Mouse (Mus musculus) stomach, embryonic 14.5 days (tissue): Measurements from ENCODE around the gene Fnbp1. TPM values are rescaled to one million over a fixed set of nuclear protein-coding genes. Genes with fewer than 3 reads are reported as not detected.

Source experiments
- ATAC-seq: fragments of 200-750 bp; cut with Nextera tagmentation; 2 replicates; pipeline ENCODE4 v1.8.0; 2017; ENCODE audit warnings: low read depth, moderate TSS enrichment; ENCODE audit not compliant: insufficient number of reproducible peaks, insufficient read depth, low FRiP score
- H3K27ac ChIP-seq: fragments of 300-500 bp; sonication (generic); 2 replicates; pipeline ENCODE4 v1.5.1; 2014; ENCODE audit warnings: mild to moderate bottlenecking, low read length, moderate library complexity, mixed read lengths
- H3K27me3 ChIP-seq: fragments of 300-500 bp; sonication (generic); 2 replicates; pipeline ENCODE4 v1.6.1; 2014; ENCODE audit warnings: low read length, control low read depth, mixed read lengths; ENCODE audit not compliant: control insufficient read depth, insufficient read depth
- H3K36me3 ChIP-seq: fragments of 300-500 bp; sonication (generic); 2 replicates; pipeline ENCODE4 v1.6.1; 2014; ENCODE audit warnings: mild to moderate bottlenecking, control low read depth, low read length, moderate library complexity, mixed read lengths; ENCODE audit not compliant: control insufficient read depth, insufficient read depth
- H3K4me1 ChIP-seq: fragments of 300-500 bp; sonication (generic); 2 replicates; pipeline ENCODE4 v1.6.1; 2014; ENCODE audit warnings: low read length, control low read depth, mixed read lengths; ENCODE audit not compliant: control insufficient read depth, insufficient read depth
- H3K4me2 ChIP-seq: fragments of 300-500 bp; sonication (generic); replicated peaks from 2 replicates; pipeline ENCODE4 v1.6.1; 2014; ENCODE audit warnings: low read depth, low read length, control low read depth
- H3K4me3 ChIP-seq: fragments of 300-500 bp; sonication (generic); 2 replicates; pipeline ENCODE4 v1.5.1; 2014; ENCODE audit warnings: low read depth, low read length, control low read depth
- H3K9ac ChIP-seq: fragments of 300-500 bp; sonication (generic); replicated peaks from 2 replicates; pipeline ENCODE4 v1.6.1; 2014; ENCODE audit warnings: low read depth, mild to moderate bottlenecking, control low read depth, low read length, moderate library complexity, mixed read lengths
- H3K9me3 ChIP-seq: fragments of 300-500 bp; sonication (generic); 2 replicates; pipeline ENCODE4 v1.6.1; 2016; ENCODE audit warnings: low read depth, low read length, control low read depth; ENCODE audit not compliant: control insufficient read depth
- WGBS: fragments of 180-500 bp; shearing (Covaris S2); extraction: QIAGEN DNeasy Blood & Tissue Kit; methylation state at CpG from one replicate; pipeline ENCODE4 v1.1.7; 2014; 5-methylcytosine and 5-hydroxymethylcytosine counted together
- polyA plus RNA-seq: library from polyadenylated mRNA; unstranded; fragments of >200 nt; fragmentation: Nextera tagmentation; extraction: Ambion mirVana; gene quantifications from 2 replicates; pipeline ENCODE4 v1.2.1, GENCODE M21; 2014

The Fnbp1 gene
- polyA plus RNA-seq, 1 experiment from 2014 or later, result 39.2 TPM

DNA sequence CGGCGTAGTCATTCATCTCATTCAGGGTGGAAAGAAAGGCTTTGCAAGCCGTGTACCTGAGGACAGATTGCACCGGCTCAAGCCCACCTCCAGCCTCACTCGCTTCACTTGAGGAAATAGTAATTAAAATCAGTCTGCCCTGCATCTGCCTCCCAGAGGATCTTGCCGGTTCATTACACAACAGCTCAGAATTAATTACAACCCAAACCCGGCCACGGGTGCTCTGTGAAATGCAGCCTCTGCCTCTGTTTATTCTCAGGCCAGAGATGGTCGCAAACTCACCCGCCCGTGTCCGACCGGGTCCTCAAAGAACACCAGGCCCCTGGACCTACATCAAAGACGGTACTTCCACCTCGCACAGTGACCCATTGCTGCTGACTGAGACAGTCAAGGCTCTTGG lies 45.7 kb downstream of the Fnbp1 start:
- Histone ChIP-seq H3K27me3 (no peaks in the 10 kb centered on the region), H3K36me3 (no peaks in the 10 kb centered on the region; the same call in 1 of the 2 replicates), H3K4me3 (no peak overlapping the region), H3K27ac (no peak overlapping the region), H3K9ac (no peak overlapping the region), H3K9me3 (peaks cover 4% of the 10 kb centered on the region; the same call in 1 of the 2 replicates), H3K4me1 (0 out of 2 replicates have a peak, but pooled peaks cover 3% of the 10 kb centered on the region), H3K4me2 (no peak overlapping the region)
- no peak for ATAC-seq
- WGBS, result 85% methylated on average over 15 of the region's 15 CpGs

DNA sequence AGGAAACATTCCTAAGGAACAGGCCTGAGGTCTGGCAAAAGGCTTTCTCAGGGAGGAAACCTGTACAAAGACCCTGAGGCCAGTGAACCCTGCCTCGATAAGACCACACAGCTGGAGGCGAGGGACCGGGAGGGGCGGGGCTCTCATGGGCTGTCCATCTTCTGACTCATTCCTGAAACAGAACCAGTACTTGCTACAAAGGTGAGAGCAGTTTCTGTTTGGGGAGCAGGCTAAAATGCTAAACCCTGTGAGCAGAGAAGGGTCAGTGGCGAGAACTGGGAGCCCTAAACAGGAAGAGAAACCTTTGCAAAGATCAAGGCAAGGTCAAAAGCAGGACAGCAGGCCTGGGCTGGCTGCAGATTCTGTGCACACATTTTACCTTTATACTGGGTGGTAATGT lies 47.2 kb downstream of the Fnbp1 start:
- H3K4me1 ChIP-seq, result no peaks in the 10 kb centered on the region
- 38% methylated on average over 5 of the region's 5 CpGs for WGBS
- H3K27ac ChIP-seq, result no peak overlapping the region
- no peaks in the 10 kb centered on the region for H3K27me3 ChIP-seq
- H3K4me2 ChIP-seq, result no peak overlapping the region
- H3K9ac ChIP-seq, result no peak overlapping the region
- no peaks in the 10 kb centered on the region; the same call in 1 of the 2 replicates for H3K36me3 ChIP-seq
- no peak overlapping the region for H3K4me3 ChIP-seq
- ATAC-seq, result no peak
- no peaks in the 10 kb centered on the region for H3K9me3 ChIP-seq

GRCm38 (mm10) chr2:31092939-31093338 lies 48.9 kb downstream of the Fnbp1 start:
- no peak overlapping the region for H3K4me2 ChIP-seq
- H3K4me3 ChIP-seq, result no peak overlapping the region
- ATAC-seq, result no peak
- 73% methylated on average over 3 of the region's 3 CpGs for WGBS
- no peaks in the 10 kb centered on the region for H3K27me3 ChIP-seq
- peaks cover 12% of the 10 kb centered on the region for H3K4me1 ChIP-seq
- H3K9ac ChIP-seq, result no peak overlapping the region
- H3K9me3 ChIP-seq, result no peaks in the 10 kb centered on the region
- no peak overlapping the region for H3K27ac ChIP-seq
- H3K36me3 ChIP-seq, result no peaks in the 10 kb centered on the region; the same call in 1 of the 2 replicates

DNA sequence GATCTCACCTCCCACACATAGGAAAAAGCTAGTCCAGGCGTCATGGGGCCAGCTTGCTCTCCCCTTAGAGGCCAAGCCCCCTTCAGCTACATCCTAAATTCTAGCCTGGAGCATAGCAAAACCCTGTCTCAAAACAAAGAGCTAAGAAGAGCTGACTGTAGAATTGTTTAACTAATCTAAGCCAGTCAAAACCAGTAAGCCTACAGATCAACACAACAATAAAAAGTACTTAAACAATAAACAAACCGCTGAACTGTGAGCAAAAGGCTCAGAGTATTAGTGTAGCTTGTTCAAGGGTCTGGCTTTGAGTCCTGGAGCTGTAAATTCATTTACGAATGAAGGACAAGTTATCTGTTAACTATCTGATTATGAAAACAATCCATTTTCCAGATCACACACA lies 50.6 kb downstream of the Fnbp1 start:
- Histone ChIP-seq H3K4me1 (peaks cover 17% of the 10 kb centered on the region), H3K36me3 (no peaks in the 10 kb centered on the region; the same call in 1 of the 2 replicates), H3K4me2 (no peak overlapping the region), H3K9ac (no peak overlapping the region), H3K9me3 (no peaks in the 10 kb centered on the region), H3K27ac (no peak overlapping the region), H3K27me3 (no peaks in the 10 kb centered on the region), H3K4me3 (no peak overlapping the region)
- 51% methylated on average over 3 of the region's 3 CpGs for WGBS
- no peak for ATAC-seq

GRCm38 (mm10) chr2:31089607-31090006 lies 52.2 kb downstream of the Fnbp1 start:
- no peaks in the 10 kb centered on the region for H3K9me3 ChIP-seq
- H3K9ac ChIP-seq, result no peak overlapping the region
- H3K36me3 ChIP-seq, result peaks cover 3% of the 10 kb centered on the region
- peak overlapping the region; percentile 44 for H3K27ac ChIP-seq
- no peaks in the 10 kb centered on the region for H3K27me3 ChIP-seq
- no peak for ATAC-seq
- H3K4me1 ChIP-seq, result peaks cover 17% of the 10 kb centered on the region
- no peak overlapping the region for H3K4me2 ChIP-seq
- 74% methylated on average over 16 of the region's 16 CpGs for WGBS
- H3K4me3 ChIP-seq, result no peak overlapping the region

DNA sequence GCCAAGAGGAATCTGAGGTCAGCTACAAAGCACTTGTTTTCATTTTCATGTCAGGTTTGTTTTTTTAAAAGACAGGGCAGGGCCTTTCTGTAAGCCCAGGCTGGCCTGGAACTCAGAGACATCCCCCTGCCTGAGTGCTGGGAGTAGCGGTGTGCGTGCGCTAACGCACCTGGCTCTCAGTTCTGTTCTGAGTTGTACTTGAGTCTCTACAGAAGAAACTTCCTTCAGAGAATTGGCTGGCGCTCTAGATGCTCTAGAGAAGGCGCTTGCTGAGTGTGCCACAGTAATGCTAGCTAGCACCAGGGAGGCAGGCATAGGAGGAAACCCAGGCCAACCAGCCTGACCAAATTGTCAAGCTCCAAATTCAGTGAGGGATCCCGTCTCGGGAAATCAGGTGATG lies 52.9 kb downstream of the Fnbp1 start:
- H3K4me3 ChIP-seq, result no peak overlapping the region
- H3K27ac ChIP-seq, result no peak overlapping the region
- no peaks in the 10 kb centered on the region; the same call in 1 of the 2 replicates for H3K9me3 ChIP-seq
- H3K9ac ChIP-seq, result no peak overlapping the region
- H3K27me3 ChIP-seq, result no peaks in the 10 kb centered on the region
- peaks cover 17% of the 10 kb centered on the region for H3K4me1 ChIP-seq
- 80% methylated on average over 8 of the region's 8 CpGs for WGBS
- no peak for ATAC-seq
- H3K4me2 ChIP-seq, result no peak overlapping the region
- peaks cover 8% of the 10 kb centered on the region for H3K36me3 ChIP-seq

GRCm38 (mm10) chr2:31087663-31088661 lies 53.8 kb downstream of the Fnbp1 start:
- Histone ChIP-seq H3K4me1 (peaks cover 17% of the 10 kb centered on the region), H3K9me3 (no peaks in the 10 kb centered on the region; the same call in 1 of the 2 replicates), H3K36me3 (peaks cover 16% of the 10 kb centered on the region), H3K27me3 (no peaks in the 10 kb centered on the region), H3K4me3 (no peak overlapping the region), H3K27ac (peak overlapping the region; percentile 56; the same call in 1 of the 2 replicates), H3K9ac (no peak overlapping the region), H3K4me2 (no peak overlapping the region)
- 30% methylated on average over 11 of the region's 11 CpGs for WGBS
- ATAC-seq, result peak; percentile 58; the same call in 1 of the 2 replicates

- no peak for ATAC-seq
- H3K36me3 ChIP-seq, result peaks cover 17% of the 10 kb centered on the region
- H3K4me1 ChIP-seq, result peaks cover 17% of the 10 kb centered on the region
- WGBS, result 30% methylated on average over 5 of the region's 5 CpGs
- H3K27ac ChIP-seq, result no peak overlapping the region
- H3K4me2 ChIP-seq, result no peak overlapping the region
- H3K4me3 ChIP-seq, result no peak overlapping the region
- no peaks in the 10 kb centered on the region for H3K27me3 ChIP-seq
- H3K9ac ChIP-seq, result no peak overlapping the region
- H3K9me3 ChIP-seq, result no peaks in the 10 kb centered on the region; the same call in 1 of the 2 replicates
Observed at GRCm38 (mm10) chr2:31087085-31087484, 54.7 kb downstream of the Fnbp1 start.
